Mouse (Mus musculus): Measurements from ENCODE around the gene Fnbp1l. TPM values are rescaled to one million over a fixed set of nuclear protein-coding genes. Genes with fewer than 3 reads are reported as not detected.

Gene Fnbp1l
- polyA plus RNA-seq (2012) = not detected in 2 replicates

DNA sequence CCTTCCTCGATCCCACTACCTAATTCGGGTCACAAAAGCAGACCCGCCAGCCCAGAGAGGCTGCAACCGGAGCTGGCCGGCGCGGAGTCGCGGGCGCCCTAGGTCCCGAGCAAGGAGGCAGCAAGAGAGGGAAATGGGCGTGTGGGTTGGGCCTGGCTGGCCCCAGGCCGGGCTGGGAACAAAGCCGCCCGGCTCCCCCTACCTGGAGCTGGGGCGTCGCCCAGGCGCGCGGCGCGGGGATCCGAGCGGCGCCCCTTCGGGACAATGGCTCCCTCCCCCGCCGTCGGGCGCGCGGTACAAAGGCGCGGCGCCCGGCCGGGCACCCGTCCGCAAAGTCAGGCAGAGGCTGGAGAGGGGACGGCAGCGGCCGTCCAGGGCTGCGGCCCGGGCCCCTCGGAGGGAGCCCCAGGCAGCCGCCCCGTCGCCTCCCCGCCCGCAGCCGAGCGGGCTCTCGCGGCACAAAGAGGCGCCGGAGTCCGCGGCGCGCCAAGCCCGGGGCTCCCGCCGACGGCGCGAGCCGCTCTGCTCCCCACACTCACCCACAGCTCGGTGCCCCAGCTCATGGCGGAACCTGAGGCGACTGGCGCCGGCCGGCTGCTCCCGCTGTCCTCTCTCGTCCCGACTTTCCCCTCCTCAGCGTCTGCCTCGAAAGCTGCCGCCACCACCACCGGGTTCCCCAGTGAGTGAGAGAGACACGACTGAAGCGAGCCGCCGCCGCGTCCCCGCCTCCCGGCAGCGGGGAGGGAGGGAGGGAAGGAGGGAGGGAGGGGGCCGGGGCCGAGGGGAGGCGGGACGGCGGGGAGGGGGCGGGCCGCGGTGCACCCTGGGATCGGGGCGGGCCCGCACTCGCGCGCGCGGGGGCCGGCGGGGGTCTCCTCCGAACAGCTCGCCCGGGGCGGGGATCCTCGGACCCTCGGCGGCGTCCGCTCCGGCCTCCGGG is at the start of gene Fnbp1l:
Gene Fnbp1l (minus strand): TSS at position 725 of the 940 bp plus-strand sequence.
- H3K4me1 ChIP-seq (ENCODE audit: control insufficient read depth) = peaks cover 7% of the 10 kb centered on the region
- H3K4me3 ChIP-seq (replicated peaks) = peak within 1 kb of the TSS; percentile 59
- no peaks in the 10 kb centered on the region for H3K9me3 ChIP-seq (ENCODE audit: control insufficient read depth, low read length)
- no peaks in the 10 kb centered on the region for H3K36me3 ChIP-seq (ENCODE audit: control insufficient read depth)
- peaks cover 46% of the 10 kb centered on the region for H3K27me3 ChIP-seq (ENCODE audit: control insufficient read depth)
- TF ChIP-seq TAL1 (IDR thresholded peaks at IDR 0.05; ENCODE audit: low read length) (no peak), GATA1 (IDR thresholded peaks at IDR 0.05; ENCODE audit: low read length) (no peak)

DNA sequence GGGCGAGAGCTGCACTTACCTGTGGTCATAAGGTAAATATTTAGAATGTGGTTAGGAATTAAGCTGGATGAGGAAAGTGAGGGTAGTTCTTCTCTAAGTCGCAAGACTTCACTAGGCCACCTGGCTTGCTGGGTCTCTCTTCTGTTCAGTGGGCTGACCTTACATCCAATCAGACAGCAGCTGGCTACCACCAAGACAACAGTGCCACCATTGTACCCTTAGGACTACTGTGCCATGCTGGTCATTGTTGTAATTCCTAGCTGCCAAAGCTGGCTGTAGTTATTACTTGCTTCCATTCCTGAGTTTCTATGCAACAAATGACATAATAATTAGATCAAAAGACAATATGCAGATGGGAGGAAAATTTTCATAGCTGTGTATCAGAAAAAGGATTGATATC is 41.3 kb upstream of the Fnbp1l start:
- Histone ChIP-seq H3K9me3 (ENCODE audit: control insufficient read depth, low read length) (no peaks in the 10 kb centered on the region), H3K36me3 (ENCODE audit: control insufficient read depth) (no peaks in the 10 kb centered on the region), H3K4me1 (ENCODE audit: control insufficient read depth) (no peaks in the 10 kb centered on the region), H3K27me3 (ENCODE audit: control insufficient read depth) (no peaks in the 10 kb centered on the region), H3K4me3 (replicated peaks) (no peak overlapping the region)
- no peak for TF ChIP-seq TAL1 (IDR thresholded peaks at IDR 0.05; ENCODE audit: low read length)
- no peak for TF ChIP-seq GATA1 (IDR thresholded peaks at IDR 0.05; ENCODE audit: low read length)

DNA sequence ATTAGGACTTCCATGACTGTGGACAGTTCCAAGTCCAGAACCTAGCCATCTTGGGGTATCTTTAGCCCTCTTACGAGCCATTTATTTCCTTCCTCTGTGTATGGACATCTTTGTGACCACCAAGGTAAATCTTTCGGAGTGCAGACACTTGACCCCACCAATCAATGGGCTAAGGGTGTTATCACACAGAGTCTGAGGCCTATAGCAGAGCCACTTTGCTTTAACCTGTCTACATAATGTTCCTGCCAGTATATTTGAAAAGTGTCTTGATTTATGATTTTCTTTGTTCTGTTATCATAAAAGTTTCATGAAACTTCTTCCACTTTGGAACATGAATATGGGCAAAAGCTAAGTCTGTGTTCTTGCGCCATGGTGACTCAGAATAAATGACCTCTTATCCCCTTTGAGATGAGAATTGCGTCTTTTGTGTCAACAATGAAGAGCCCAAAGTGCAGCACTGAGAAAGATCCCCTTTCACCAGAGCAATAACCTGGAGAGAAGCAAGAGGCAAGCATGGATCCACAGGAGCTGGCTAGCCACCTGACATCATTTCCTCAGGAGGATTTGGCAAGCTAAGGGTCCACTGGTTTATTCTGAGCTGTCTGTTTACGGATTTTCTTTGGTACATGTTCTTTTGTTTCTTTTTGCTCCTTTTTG is 39.9 kb upstream of the Fnbp1l start:
- TF ChIP-seq GATA1 (IDR thresholded peaks at IDR 0.05; ENCODE audit: low read length) (no peak), TAL1 (IDR thresholded peaks at IDR 0.05; ENCODE audit: low read length) (no peak)
- no peaks in the 10 kb centered on the region for H3K4me1 ChIP-seq (ENCODE audit: control insufficient read depth)
- no peaks in the 10 kb centered on the region for H3K27me3 ChIP-seq (ENCODE audit: control insufficient read depth)
- H3K36me3 ChIP-seq (ENCODE audit: control insufficient read depth) = no peaks in the 10 kb centered on the region
- no peaks in the 10 kb centered on the region for H3K9me3 ChIP-seq (ENCODE audit: control insufficient read depth, low read length)
- H3K4me3 ChIP-seq (replicated peaks) = no peak overlapping the region

DNA sequence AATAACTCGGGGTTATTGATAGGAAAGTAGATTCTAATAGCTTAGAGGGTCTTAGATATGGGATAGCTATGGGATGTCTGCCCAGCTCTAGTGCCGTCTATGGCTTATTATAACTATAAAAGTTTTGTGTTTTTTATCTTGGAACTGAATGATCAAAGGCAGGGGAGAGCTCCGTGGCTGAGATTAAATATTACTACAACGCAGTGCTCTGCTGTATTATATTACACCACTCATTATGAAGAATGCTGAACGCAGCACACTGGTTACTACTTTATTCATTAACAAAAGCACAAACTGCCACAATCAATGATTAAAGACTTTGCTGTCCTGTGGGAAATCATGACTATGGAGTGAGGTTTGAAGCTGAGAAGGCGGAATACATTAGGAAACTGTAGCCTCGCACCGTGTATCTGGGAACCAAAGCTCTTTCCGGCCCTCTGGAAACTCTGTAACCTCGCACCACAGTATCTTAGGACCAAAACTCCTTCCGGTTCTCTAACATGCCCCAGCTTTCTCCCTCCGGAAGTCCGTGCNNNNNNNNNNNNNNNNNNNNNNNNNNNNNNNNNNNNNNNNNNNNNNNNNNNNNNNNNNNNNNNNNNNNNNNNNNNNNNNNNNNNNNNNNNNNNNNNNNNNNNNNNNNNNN is 27.8 kb upstream of the Fnbp1l start:
- no peaks in the 10 kb centered on the region for H3K36me3 ChIP-seq (ENCODE audit: control insufficient read depth)
- no peaks in the 10 kb centered on the region for H3K27me3 ChIP-seq (ENCODE audit: control insufficient read depth)
- no peak overlapping the region for H3K4me3 ChIP-seq (replicated peaks)
- H3K9me3 ChIP-seq (ENCODE audit: control insufficient read depth, low read length) = no peaks in the 10 kb centered on the region
- H3K4me1 ChIP-seq (ENCODE audit: control insufficient read depth) = no peaks in the 10 kb centered on the region
- TF ChIP-seq TAL1 (IDR thresholded peaks at IDR 0.05; ENCODE audit: low read length) (no peak), GATA1 (IDR thresholded peaks at IDR 0.05; ENCODE audit: low read length) (no peak)

DNA sequence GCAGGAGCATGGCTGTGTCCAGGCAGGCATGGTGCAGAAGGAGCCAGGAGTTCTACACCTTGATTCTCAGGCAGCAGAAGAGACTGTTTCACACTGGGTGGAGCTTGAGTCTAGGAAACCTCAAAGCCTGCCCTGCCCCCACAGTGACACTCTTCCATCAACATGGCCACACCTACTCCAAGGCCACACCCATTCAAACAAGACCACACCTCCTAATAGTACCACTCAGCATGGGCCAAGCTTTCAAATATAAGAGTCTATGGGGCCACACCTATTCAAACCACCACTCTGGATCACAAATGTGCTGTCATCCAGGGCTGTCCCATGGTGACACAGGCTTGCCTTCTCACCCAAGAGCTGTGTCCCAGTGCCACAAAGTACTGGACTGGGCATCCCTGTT is 20.8 kb upstream of the Fnbp1l start:
- Histone ChIP-seq H3K27me3 (ENCODE audit: control insufficient read depth) (no peaks in the 10 kb centered on the region), H3K4me1 (ENCODE audit: control insufficient read depth) (no peaks in the 10 kb centered on the region), H3K4me3 (replicated peaks) (no peak overlapping the region), H3K36me3 (ENCODE audit: control insufficient read depth) (no peaks in the 10 kb centered on the region), H3K9me3 (ENCODE audit: control insufficient read depth, low read length) (no peaks in the 10 kb centered on the region)
- TF ChIP-seq GATA1 (IDR thresholded peaks at IDR 0.05; ENCODE audit: low read length) = no peak
- no peak for TF ChIP-seq TAL1 (IDR thresholded peaks at IDR 0.05; ENCODE audit: low read length)

DNA sequence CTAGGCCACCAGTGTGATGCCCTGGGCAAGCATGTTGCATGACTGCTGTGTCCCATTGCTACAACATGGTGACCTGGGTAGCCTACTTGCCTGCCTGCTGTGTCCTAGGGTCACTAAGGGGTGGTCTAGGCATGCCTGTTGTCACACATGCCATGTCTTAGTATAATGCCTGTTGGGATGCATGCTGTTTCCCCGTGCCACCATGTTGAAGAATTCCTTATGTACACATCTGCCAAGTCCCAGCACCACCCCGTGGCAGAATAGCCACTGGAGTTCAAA is 19.6 kb upstream of the Fnbp1l start:
- no peaks in the 10 kb centered on the region for H3K9me3 ChIP-seq (ENCODE audit: control insufficient read depth, low read length)
- no peaks in the 10 kb centered on the region for H3K4me1 ChIP-seq (ENCODE audit: control insufficient read depth)
- H3K36me3 ChIP-seq (ENCODE audit: control insufficient read depth) = no peaks in the 10 kb centered on the region
- H3K27me3 ChIP-seq (ENCODE audit: control insufficient read depth) = no peaks in the 10 kb centered on the region
- TF ChIP-seq GATA1 (IDR thresholded peaks at IDR 0.05; ENCODE audit: low read length) (no peak), TAL1 (IDR thresholded peaks at IDR 0.05; ENCODE audit: low read length) (no peak)
- no peak overlapping the region for H3K4me3 ChIP-seq (replicated peaks)

- H3K4me1 ChIP-seq (ENCODE audit: control insufficient read depth) = no peaks in the 10 kb centered on the region
- no peak overlapping the region for H3K4me3 ChIP-seq (replicated peaks)
- no peaks in the 10 kb centered on the region for H3K9me3 ChIP-seq (ENCODE audit: control insufficient read depth, low read length)
- H3K36me3 ChIP-seq (ENCODE audit: control insufficient read depth) = no peaks in the 10 kb centered on the region
- H3K27me3 ChIP-seq (ENCODE audit: control insufficient read depth) = no peaks in the 10 kb centered on the region
- TF ChIP-seq GATA1 (IDR thresholded peaks at IDR 0.05; ENCODE audit: low read length) = no peak
- TF ChIP-seq TAL1 (IDR thresholded peaks at IDR 0.05; ENCODE audit: low read length) = no peak
These were observed 19.0 kb upstream of the Fnbp1l start for GRCm38 (mm10) chr3:122638329-122639196.

- H3K27me3 ChIP-seq (ENCODE audit: control insufficient read depth) = no peaks in the 10 kb centered on the region
- no peak for TF ChIP-seq GATA1 (IDR thresholded peaks at IDR 0.05; ENCODE audit: low read length)
- no peak for TF ChIP-seq TAL1 (IDR thresholded peaks at IDR 0.05; ENCODE audit: low read length)
- H3K4me3 ChIP-seq (replicated peaks) = no peak overlapping the region
- H3K9me3 ChIP-seq (ENCODE audit: control insufficient read depth, low read length) = no peaks in the 10 kb centered on the region
- H3K4me1 ChIP-seq (ENCODE audit: control insufficient read depth) = no peaks in the 10 kb centered on the region
- no peaks in the 10 kb centered on the region for H3K36me3 ChIP-seq (ENCODE audit: control insufficient read depth)
These were observed 17.8 kb upstream of the Fnbp1l start for GRCm38 (mm10) chr3:122637280-122637679.
